Mouse (Mus musculus) gonadal fat pad, adult 2 months (tissue): Measurements from ENCODE around the gene Ebpl. TPM values are rescaled to one million over a fixed set of nuclear protein-coding genes. Genes with fewer than 3 reads are reported as not detected.

ENCODE experiments used
- polyA plus RNA-seq: library from polyadenylated mRNA; depleted of rRNA; stranded (reverse); fragments of >200 nt; gene quantifications from 2 replicates; pipeline ENCODE4 v1.2.3, GENCODE M21; 2012; rRNA removed

Ebpl gene
- polyA plus RNA-seq, 1 experiment: 2.4 TPM

Other genes with a start within 250 kb of the Ebpl start
- 0.56 and 0.57 TPM in 2 replicates for gene Sacs, start 222.0 kb downstream of the Ebpl start, polyA plus RNA-seq
- gene Sgcg, start 101.9 kb downstream of the Ebpl start, polyA plus RNA-seq: 0.08 and 0.12 TPM in 2 replicates
- 1.9 and 2.1 TPM in 2 replicates for gene Arl11, start 50.7 kb downstream of the Ebpl start, polyA plus RNA-seq
- gene Kpna3, start 79.4 kb upstream of the Ebpl start, polyA plus RNA-seq: 9.6 and 11.2 TPM in 2 replicates
- 6.5 and 6.8 TPM in 2 replicates for gene Spryd7, start 196.4 kb upstream of the Ebpl start, polyA plus RNA-seq
- gene Trim13, start 237.8 kb upstream of the Ebpl start, polyA plus RNA-seq: 3.0 and 3.1 TPM in 2 replicates
- gene Kcnrg, start 247.0 kb upstream of the Ebpl start, polyA plus RNA-seq: 0.15 TPM in 1 of 2 replicates, not detected in the other